Mouse (Mus musculus) hindbrain, embryonic 14.5 days (tissue): ENCODE results near the gene Bpgm. TPM values are rescaled to one million over a fixed set of nuclear protein-coding genes. Genes with fewer than 3 reads are reported as not detected.

ENCODE experiments used
- ATAC-seq: fragments of 200-750 bp; cut with Nextera tagmentation; 2 replicates; pipeline ENCODE4 v1.8.0; 2017; ENCODE audit warnings: moderate number of reproducible peaks, mild to moderate bottlenecking, moderate TSS enrichment, moderate library complexity; ENCODE audit not compliant: low FRiP score
- DNase-seq: peaks from one replicate; pipeline ENCODE4 v3.0.0-alpha.2; 2015; ENCODE audit warnings: low spot score
- H3K27ac ChIP-seq: fragments of 300-500 bp; sonication (generic); 2 replicates; pipeline ENCODE4 v1.5.1; 2014; ENCODE audit warnings: mild to moderate bottlenecking, moderate library complexity
- H3K27me3 ChIP-seq: fragments of 300-500 bp; sonication (generic); 2 replicates; pipeline ENCODE4 v1.6.1; 2014; ENCODE audit warnings: mild to moderate bottlenecking, low read length, mixed read lengths; ENCODE audit not compliant: control insufficient read depth, insufficient read depth
- H3K36me3 ChIP-seq: fragments of 300-500 bp; sonication (generic); replicated peaks from 2 replicates; pipeline ENCODE4 v1.6.1; 2014; ENCODE audit not compliant: control insufficient read depth, insufficient read depth
- H3K4me1 ChIP-seq: fragments of 300-500 bp; sonication (generic); replicated peaks from 2 replicates; pipeline ENCODE4 v1.6.1; 2014; ENCODE audit warnings: antibody characterized with exemption, low read length, mixed read lengths; ENCODE audit not compliant: control insufficient read depth, insufficient read depth
- H3K4me2 ChIP-seq: fragments of 300-500 bp; sonication (generic); replicated peaks from 2 replicates; pipeline ENCODE4 v1.6.1; 2014; ENCODE audit warnings: mild to moderate bottlenecking, moderate library complexity
- H3K4me3 ChIP-seq: fragments of 300-500 bp; sonication (generic); replicated peaks from 2 replicates; pipeline ENCODE4 v1.5.1; 2014; ENCODE audit warnings: mild to moderate bottlenecking, low read length
- H3K9ac ChIP-seq: fragments of 300-500 bp; sonication (generic); 2 replicates; pipeline ENCODE4 v1.6.1; 2014
- H3K9me3 ChIP-seq: fragments of 300-500 bp; sonication (generic); 2 replicates; pipeline ENCODE4 v1.6.1; 2016; ENCODE audit warnings: low read length; ENCODE audit not compliant: control insufficient read depth
- WGBS: fragments of 180-500 bp; shearing (Covaris S2); extraction: QIAGEN DNeasy Blood & Tissue Kit; methylation state at CpG from one replicate; pipeline ENCODE4 v1.1.7; 2014; 5-methylcytosine and 5-hydroxymethylcytosine counted together
- polyA plus RNA-seq: library from polyadenylated mRNA; unstranded; fragments of >200 nt; fragmentation: Nextera tagmentation; extraction: Ambion mirVana; gene quantifications from 2 replicates; pipeline ENCODE4 v1.2.1, GENCODE M21; 2014

The Bpgm gene
- polyA plus RNA-seq, 1 experiment from 2014 or later, result 85.2 TPM

DNA sequence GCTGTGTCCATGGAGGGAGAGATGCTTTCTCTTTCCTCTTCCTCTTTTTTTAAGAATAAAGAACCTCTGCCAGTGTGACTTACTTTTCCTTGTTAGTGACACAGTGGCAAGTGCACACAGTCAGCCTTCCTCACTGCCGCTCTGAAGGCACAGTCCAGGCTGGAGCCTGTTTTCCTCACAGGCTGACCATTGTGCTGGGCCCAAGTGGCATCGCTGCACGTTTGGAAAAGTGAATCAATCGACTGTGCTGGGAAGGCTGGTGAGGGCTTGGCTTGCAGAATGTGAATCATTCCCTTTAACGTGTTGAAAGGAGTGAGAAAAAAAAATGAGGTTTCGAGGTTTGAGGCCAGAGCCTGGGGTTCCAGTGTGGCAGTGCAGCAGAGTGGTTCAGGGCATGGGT is 5.3 kb downstream of the Bpgm start:
- H3K4me1 ChIP-seq, result peaks cover 45% of the 10 kb centered on the region
- H3K4me3 ChIP-seq, result no peak overlapping the region
- H3K9ac ChIP-seq, result no peak overlapping the region
- DNase-seq (no peak), ATAC-seq (no peak)
- H3K27me3 ChIP-seq, result no peaks in the 10 kb centered on the region
- WGBS, result 75% methylated on average over 6 of the region's 6 CpGs
- H3K27ac ChIP-seq, result no peak overlapping the region
- H3K4me2 ChIP-seq, result no peak overlapping the region
- no peaks in the 10 kb centered on the region for H3K36me3 ChIP-seq
- H3K9me3 ChIP-seq, result no peaks in the 10 kb centered on the region

DNA sequence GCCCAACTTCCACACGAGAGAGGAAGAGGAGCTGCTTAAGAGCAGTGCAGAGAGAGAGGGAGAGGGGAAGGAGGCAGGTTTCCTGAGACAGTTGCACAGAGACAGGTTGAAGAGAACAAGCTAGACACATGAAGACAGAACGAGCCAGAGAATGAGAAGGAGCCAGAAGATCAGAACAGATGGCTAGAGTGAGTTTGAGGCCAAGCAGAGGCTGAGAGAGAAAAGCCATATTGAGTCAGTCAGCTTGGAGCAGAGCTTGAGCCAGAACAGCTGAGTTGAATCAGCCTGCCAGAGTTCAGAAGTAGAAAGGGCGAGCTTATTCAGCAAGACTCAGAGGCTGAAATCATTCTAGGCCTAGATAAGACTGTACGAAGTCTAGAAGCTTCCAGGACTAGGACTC is 6.8 kb downstream of the Bpgm start:
- 90% methylated on average over 4 of the region's 4 CpGs for WGBS
- Histone ChIP-seq H3K4me3 (no peak overlapping the region), H3K4me2 (no peak overlapping the region), H3K27ac (no peak overlapping the region), H3K27me3 (no peaks in the 10 kb centered on the region), H3K36me3 (peaks cover 8% of the 10 kb centered on the region), H3K9me3 (no peaks in the 10 kb centered on the region), H3K4me1 (peaks cover 32% of the 10 kb centered on the region), H3K9ac (no peak overlapping the region)
- DNase-seq (no peak), ATAC-seq (no peak)

DNA sequence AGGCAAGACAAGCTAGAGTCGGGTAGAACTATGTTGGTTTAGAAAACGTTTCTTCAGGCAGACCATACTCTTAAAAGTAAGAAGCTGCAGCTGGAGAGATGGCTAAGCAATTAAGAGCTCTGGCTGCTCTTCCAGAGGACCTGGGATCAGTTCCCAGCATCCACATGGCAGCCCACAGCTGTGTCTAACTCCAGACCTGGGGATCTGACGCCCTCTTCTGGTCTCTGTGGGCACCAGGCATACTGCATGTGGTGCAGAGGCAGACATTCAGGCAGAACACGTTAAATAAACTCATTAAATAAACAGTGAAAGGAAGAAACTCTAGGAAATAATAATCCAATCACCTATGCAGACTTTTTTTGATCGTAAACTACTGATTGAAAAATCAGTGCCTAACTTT is 7.4 kb downstream of the Bpgm start:
- peaks cover 26% of the 10 kb centered on the region for H3K4me1 ChIP-seq

DNA sequence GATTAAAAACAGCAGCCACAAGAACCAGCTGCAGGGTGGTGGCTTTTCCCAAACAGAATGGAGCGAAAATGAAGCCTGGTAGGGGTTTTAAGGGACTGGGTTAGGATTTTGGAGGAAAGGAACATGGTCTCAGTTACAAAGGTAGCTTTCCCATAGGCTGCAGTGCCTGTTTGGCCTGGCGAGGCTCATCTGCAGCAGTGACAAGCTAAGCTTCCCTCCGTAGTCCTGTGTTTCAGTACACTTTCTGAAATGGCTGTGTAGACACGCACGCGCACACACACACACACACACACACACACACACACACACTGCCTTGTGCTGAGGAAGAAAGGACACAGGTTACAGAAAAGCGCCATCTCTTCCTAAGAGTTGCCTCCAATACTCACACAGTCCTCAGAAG is 7.8 kb downstream of the Bpgm start:
- no peak overlapping the region for H3K9ac ChIP-seq
- WGBS, result 98% methylated on average over 7 of the region's 7 CpGs
- H3K9me3 ChIP-seq, result no peaks in the 10 kb centered on the region

More for the DNA sequence above, 7.4 kb downstream of the Bpgm start:
- Histone ChIP-seq H3K4me2 (no peak overlapping the region), H3K27me3 (no peaks in the 10 kb centered on the region), H3K36me3 (peaks cover 12% of the 10 kb centered on the region), H3K9ac (no peak overlapping the region), H3K9me3 (no peaks in the 10 kb centered on the region), H3K27ac (no peak overlapping the region), H3K4me3 (no peak overlapping the region)
- 88% methylated on average over 5 of the region's 5 CpGs for WGBS
- no peak for DNase-seq
- ATAC-seq, result no peak

DNA sequence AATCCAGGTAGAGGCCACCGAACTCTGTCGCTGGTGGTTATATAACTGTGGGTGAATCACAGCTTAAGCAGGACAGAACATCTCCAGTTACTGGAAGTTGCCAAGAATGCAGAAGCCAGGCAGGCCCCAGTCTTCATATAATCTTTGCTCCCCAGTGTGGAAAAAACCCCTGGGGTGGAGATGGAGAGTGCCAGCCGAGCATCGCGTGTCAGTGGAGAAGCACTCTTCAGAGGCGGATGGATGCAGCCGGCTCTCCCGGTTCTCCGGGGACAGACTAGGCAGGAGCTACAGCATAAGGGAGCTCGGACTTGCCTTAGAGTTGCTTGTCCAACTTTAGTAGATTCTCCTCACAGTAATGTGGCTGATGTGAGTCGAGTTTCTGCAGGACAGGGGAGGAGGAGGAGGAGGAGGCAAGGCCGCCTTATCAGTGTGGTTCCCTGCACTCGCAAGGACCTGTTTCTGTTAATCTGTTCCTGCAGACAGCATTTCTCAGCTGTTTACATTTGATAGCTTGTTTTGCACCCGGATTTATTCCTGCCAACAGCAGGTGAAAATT is 10.1 kb downstream of the Bpgm start:
- 80% methylated on average over 14 of the region's 14 CpGs for WGBS

More for the DNA sequence above, 7.8 kb downstream of the Bpgm start:
- no peak overlapping the region for H3K4me3 ChIP-seq
- H3K4me1 ChIP-seq, result peaks cover 22% of the 10 kb centered on the region
- ATAC-seq (no peak), DNase-seq (no peak)
- H3K27ac ChIP-seq, result no peak overlapping the region
- H3K27me3 ChIP-seq, result no peaks in the 10 kb centered on the region
- no peak overlapping the region for H3K4me2 ChIP-seq
- peaks cover 15% of the 10 kb centered on the region for H3K36me3 ChIP-seq

DNA sequence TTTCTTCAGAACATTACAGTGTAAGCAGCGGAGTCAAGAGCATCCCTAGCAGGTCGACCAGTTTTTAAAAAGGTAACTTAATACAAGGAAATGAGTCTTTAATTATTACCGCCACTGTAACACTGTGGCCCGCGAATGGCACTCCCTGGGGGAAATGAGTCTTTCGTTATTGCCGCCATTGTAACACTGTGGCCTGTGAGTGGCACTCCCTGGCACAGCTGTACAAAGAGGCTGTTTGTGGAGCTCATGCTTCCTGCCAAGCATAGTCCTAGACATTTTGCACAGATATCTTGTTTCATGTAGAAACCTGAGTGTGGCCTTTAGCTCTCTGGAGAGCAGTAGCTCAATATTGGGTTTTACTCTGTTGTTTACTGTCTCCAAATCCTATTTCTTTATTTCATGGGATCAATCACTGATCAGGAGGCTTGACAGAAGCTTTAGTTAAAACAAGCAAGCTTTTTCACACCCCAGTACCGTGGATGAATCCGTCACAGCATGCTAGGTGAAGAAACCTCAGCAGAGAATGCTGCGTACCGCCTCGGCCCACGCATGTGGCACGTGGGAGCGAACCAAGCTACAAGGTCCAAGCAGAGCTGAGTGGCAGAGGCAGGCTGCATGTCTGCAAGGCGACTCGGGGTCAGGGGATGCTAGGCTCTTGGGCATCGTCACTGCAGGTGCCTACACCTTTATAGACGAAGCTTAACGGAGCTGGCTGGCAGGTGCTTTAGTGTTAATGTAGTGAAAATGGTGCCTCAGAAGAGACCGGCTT is 17.5 kb downstream of the Bpgm start:
- H3K27me3 ChIP-seq, result no peaks in the 10 kb centered on the region
- no peak overlapping the region for H3K4me2 ChIP-seq
- no peak for ATAC-seq
- WGBS, result 86% methylated on average over 21 of the region's 21 CpGs
- H3K9me3 ChIP-seq, result no peaks in the 10 kb centered on the region
- peaks cover 15% of the 10 kb centered on the region for H3K36me3 ChIP-seq
- no peak overlapping the region; the same call in 1 of the 2 replicates for H3K27ac ChIP-seq
- no peak overlapping the region for H3K4me3 ChIP-seq
- DNase-seq, result no peak
- H3K4me1 ChIP-seq, result peaks cover 9% of the 10 kb centered on the region; the same call in 1 of the 2 replicates
- H3K9ac ChIP-seq, result no peak overlapping the region

More for the DNA sequence above, 10.1 kb downstream of the Bpgm start:
- no peak overlapping the region for H3K4me3 ChIP-seq
- ATAC-seq, result no peak
- peaks cover 3% of the 10 kb centered on the region; the same call in 1 of the 2 replicates for H3K4me1 ChIP-seq
- no peaks in the 10 kb centered on the region for H3K9me3 ChIP-seq
- peaks cover 27% of the 10 kb centered on the region for H3K36me3 ChIP-seq
- no peak overlapping the region for H3K4me2 ChIP-seq
- DNase-seq, result no peak
- H3K27me3 ChIP-seq, result no peaks in the 10 kb centered on the region
- no peak overlapping the region for H3K9ac ChIP-seq
- no peak overlapping the region for H3K27ac ChIP-seq

DNA sequence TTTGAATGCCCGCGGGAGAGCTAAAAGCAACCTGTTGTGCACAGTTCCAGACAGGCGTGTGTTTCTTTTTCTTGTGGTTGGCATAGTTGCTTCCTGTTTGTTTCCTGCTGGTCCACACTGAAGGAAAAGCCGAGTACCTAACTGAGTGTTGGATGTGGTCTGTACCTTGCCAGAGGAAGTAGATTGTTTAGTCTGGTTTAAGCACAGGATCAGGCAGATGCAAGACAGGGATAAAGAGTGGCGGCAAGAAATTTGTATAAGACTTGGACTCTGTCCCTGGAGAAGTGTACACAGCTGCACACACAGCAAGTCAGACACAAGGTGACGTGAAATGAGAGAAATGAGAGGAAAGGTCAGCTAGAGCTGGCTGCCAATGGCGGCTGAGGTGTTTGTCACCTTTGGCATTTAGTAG is 19.1 kb downstream of the Bpgm start:
- no peak for ATAC-seq
- Histone ChIP-seq H3K27ac (no peak overlapping the region), H3K4me3 (no peak overlapping the region)

DNA sequence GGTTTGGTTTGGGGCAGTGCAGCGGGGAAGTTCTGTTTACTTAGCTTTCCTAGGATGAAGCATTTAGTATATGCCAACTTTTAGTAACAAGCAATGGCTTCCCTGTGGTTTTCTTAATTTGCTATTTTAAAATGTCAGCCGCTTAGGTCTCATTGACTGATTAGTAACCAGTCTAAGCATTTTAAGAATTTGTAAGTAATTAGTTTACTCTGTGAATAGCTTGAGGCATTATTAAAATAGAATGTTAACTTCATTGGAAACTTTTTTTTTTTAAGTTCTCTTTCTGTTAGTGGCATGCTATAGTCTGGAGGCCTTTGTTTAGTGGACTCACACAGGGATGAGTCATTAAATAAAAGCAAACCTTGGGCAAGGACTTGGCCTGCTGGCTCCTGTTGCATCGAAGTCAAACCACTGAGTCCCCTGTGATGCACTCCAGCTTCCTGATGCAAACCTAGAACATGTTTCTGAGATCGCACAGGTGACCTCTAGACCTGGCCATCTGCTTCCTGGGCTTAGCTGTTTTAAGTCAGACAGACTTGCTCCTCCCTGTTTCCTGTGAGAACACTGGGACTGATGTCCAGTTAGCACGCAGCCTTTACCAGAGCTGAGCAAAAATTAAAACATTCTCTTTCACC is 22.1 kb downstream of the Bpgm start:
- H3K27ac ChIP-seq, result no peak overlapping the region
- no peaks in the 10 kb centered on the region for H3K27me3 ChIP-seq
- H3K4me1 ChIP-seq, result peaks cover 9% of the 10 kb centered on the region; the same call in 1 of the 2 replicates
- DNase-seq (no peak), ATAC-seq (no peak)
- no peaks in the 10 kb centered on the region for H3K36me3 ChIP-seq
- WGBS, result 65% methylated on average over 5 of the region's 5 CpGs
- H3K4me3 ChIP-seq, result no peak overlapping the region
- H3K9ac ChIP-seq, result no peak overlapping the region
- no peak overlapping the region for H3K4me2 ChIP-seq
- no peaks in the 10 kb centered on the region for H3K9me3 ChIP-seq

More for the DNA sequence above, 19.1 kb downstream of the Bpgm start:
- Histone ChIP-seq H3K36me3 (0 out of 2 replicates have a peak, but pooled peaks cover 6% of the 10 kb centered on the region), H3K27me3 (no peaks in the 10 kb centered on the region), H3K4me2 (no peak overlapping the region), H3K9ac (no peak overlapping the region), H3K9me3 (no peaks in the 10 kb centered on the region), H3K4me1 (peaks cover 9% of the 10 kb centered on the region; the same call in 1 of the 2 replicates)
- 70% methylated on average over 7 of the region's 7 CpGs for WGBS
- no peak for DNase-seq

DNA sequence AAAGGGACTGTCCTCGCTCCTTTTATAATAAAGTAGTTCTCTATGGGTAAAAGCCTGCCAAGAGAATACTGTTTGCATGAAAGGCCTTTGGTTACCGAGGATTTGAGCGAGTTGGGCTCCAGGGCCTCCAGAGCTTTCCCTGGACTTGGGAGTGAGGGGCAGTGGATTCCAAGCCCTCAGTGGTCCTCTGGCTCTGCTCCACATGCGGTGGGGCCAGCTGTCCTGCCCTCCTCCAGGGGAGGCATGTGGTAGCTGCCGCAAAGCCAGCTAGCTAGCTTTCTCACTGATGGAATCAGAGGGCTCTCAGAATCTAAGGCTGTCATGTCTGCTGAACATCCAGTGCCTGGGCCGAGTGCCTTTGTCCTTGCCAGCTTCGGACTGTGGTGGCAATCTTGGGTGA is 26.3 kb downstream of the Bpgm start:
- no peak overlapping the region for H3K4me3 ChIP-seq
- no peak overlapping the region for H3K4me2 ChIP-seq
- no peak overlapping the region for H3K27ac ChIP-seq
- no peak for DNase-seq
- H3K4me1 ChIP-seq, result no peaks in the 10 kb centered on the region
- no peak overlapping the region for H3K9ac ChIP-seq
- 81% methylated on average over 7 of the region's 7 CpGs for WGBS
- no peak for ATAC-seq
- peaks cover 19% of the 10 kb centered on the region for H3K36me3 ChIP-seq
- H3K9me3 ChIP-seq, result no peaks in the 10 kb centered on the region
- H3K27me3 ChIP-seq, result no peaks in the 10 kb centered on the region
